Mouse (Mus musculus) embryo, embryonic 11 days (tissue): ENCODE results near the gene Dtnb.
"Not testable (repeated sequence)": the region's sequence is repeated elsewhere in the genome, so short reads cannot be mapped to it uniquely, and the experiment has no call there.

ENCODE experiments used
- DNase-seq: peaks from one replicate; pipeline ENCODE4 v3.0.0-alpha.2; 2015

The Dtnb gene

GRCm38 (mm10) chr12:3662660-3663059, 90.5 kb downstream of the Dtnb start:
- DNase-seq = no peak

GRCm38 (mm10) chr12:3663386-3663785, 91.2 kb downstream of the Dtnb start:
- DNase-seq = no peak

DNA sequence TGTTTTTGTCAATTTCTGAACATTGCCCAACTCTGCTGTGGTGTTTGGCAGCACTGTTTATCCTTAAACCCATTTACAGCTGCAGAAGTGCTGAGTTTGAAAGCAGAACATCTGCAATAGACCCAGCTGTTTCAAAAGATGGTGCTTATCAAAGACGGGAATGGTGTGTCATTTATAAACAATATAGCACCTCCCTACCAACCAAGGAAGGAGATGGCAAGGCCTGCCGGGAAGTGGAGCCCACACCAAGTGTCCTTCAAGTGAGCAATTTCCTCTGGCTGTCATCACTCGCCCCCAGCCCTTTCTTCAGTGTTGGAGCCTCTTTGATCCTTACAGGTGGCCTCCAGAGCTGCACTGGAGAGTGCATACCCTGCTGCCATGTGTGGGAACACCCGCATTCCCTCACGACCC, 97.8 kb downstream of the Dtnb start:
- DNase-seq = peak; percentile 49

GRCm38 (mm10) chr12:3671117-3671516, 98.9 kb downstream of the Dtnb start:
- DNase-seq = no peak

GRCm38 (mm10) chr12:3672786-3673185, 100.6 kb downstream of the Dtnb start:
- DNase-seq = no peak

- no peak for DNase-seq
Measured at GRCm38 (mm10) chr12:3673886-3674285, 101.7 kb downstream of the Dtnb start.

- no peak for DNase-seq
Measured at GRCm38 (mm10) chr12:3674913-3675312, 102.7 kb downstream of the Dtnb start.

- no peak for DNase-seq
Measured at GRCm38 (mm10) chr12:3680721-3681120, 108.5 kb downstream of the Dtnb start.

DNA sequence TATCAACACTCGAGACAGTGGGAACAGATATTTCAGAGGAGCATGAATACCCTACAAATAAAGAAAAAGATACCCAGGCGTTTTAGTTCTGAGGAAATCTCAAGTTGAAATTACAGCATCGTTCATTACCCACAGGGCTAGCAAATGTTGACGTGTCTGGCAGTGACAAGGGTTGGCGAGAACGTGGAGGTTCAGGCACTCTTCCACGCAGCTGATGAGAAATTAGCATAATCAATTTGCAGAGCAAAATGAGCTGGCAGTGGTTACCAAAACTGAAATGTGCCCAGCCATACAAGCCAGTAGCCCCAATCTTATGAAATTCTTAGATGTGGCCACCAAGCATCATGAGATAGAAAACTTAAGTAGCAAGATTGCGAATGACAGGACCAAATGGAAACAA, 110.9 kb downstream of the Dtnb start:
- DNase-seq = no peak

GRCm38 (mm10) chr12:3686419-3686940, 114.3 kb downstream of the Dtnb start:
- no peak for DNase-seq

GRCm38 (mm10) chr12:3690926-3691529, 118.8 kb downstream of the Dtnb start:
- not testable (repeated sequence) for DNase-seq

GRCm38 (mm10) chr12:3692795-3693392, 120.7 kb downstream of the Dtnb start:
- no peak for DNase-seq

GRCm38 (mm10) chr12:3695741-3696501, 123.7 kb downstream of the Dtnb start:
- peak; percentile 65 for DNase-seq

GRCm38 (mm10) chr12:3700503-3700902, 128.3 kb downstream of the Dtnb start:
- no peak for DNase-seq

DNA sequence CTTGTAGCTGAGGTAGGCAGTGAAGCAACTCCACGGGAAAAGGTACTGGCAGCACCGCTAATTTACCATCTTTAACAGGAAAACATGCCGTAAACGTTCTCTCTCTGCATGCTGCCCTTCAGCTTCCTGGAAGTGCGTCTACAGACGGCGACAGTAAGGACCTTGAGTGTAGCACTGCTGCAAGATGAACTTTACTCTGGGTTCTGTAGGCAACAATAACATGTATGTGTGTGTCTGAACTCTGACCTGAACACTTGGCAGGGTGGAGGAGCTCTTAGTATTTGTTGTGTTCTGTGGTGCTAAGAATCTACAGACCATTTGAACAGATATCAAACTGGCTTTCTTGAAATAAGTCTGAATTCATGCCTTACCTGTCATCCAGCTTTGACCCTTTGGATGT, 130.7 kb downstream of the Dtnb start:
- DNase-seq = no peak

- peak; percentile 24 for DNase-seq
Measured at GRCm38 (mm10) chr12:3719151-3719721, 147.1 kb downstream of the Dtnb start.

GRCm38 (mm10) chr12:3720527-3720926, 148.3 kb downstream of the Dtnb start:
- DNase-seq = no peak

GRCm38 (mm10) chr12:3723762-3724161, 151.6 kb downstream of the Dtnb start:
- no peak for DNase-seq

- DNase-seq = no peak
Measured at GRCm38 (mm10) chr12:3724822-3725370, 152.7 kb downstream of the Dtnb start.

GRCm38 (mm10) chr12:3729521-3730075, 157.4 kb downstream of the Dtnb start:
- no peak for DNase-seq

GRCm38 (mm10) chr12:3732623-3733265, 160.6 kb downstream of the Dtnb start:
- DNase-seq = no peak

DNA sequence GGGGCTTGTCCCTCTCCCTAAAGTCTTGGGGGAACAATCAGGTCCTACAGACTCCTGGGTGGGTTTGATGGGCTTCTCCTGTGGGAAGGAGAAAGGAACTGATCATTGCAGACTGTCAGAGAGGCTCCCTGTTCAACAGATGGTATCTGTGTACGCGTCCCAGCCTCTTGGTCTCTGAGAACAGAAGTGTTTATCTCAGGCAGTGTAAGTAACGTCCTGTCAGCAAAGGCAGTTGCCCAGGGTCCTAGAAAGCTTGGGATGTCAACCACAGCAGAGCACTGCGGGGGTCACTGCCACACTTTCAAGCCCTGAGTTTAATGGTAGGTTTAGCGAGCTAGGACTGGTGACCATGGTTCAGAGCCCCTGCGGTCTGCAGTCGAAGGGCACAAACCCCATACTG, 161.1 kb downstream of the Dtnb start:
- no peak for DNase-seq
